Mouse (Mus musculus) cerebellum, adult (tissue): ENCODE data around the gene Olfr491.

Experiments
- ATAC-seq: cut with Nextera tagmentation; 2 replicates; pipeline ENCODE4 v1.9.2; 2017; ENCODE audit warnings: mild to moderate bottlenecking, moderate library complexity, mixed read lengths; ENCODE audit not compliant: insufficient number of reproducible peaks, low FRiP score, low TSS enrichment

Olfr491 gene

GRCm38 (mm10) chr7:108313151-108313550 is at the start of gene Olfr491:
TSS of gene Olfr491 (plus strand) at chr7:108313451.
- no peak for ATAC-seq

GRCm38 (mm10) chr7:108288834-108289233 is 24.4 kb upstream of the Olfr491 start, which contains the start of gene Olfr490:
TSS of gene Olfr490 (minus strand) at chr7:108288934.
- no peak for ATAC-seq

- ATAC-seq = no peak
Measured at GRCm38 (mm10) chr7:108323574-108323973, 10.3 kb downstream of the Olfr491 start, which contains the start of gene Olfr492. TSS of gene Olfr492 (minus strand) at chr7:108323674.

- ATAC-seq = no peak
Measured at GRCm38 (mm10) chr7:108346879-108347278, 33.6 kb downstream of the Olfr491 start, which contains the start of gene Olfr493. TSS of gene Olfr493 (minus strand) at chr7:108346979.

- no peak for ATAC-seq
Measured at GRCm38 (mm10) chr7:108365035-108365434, 51.8 kb downstream of the Olfr491 start, which contains the start of gene Olfr494. TSS of gene Olfr494 (plus strand) at chr7:108365335.
